Mouse (Mus musculus) frontal cortex, postnatal 10 days (tissue): ENCODE measurements around the gene Nup107.
"Not testable (repeated sequence)": the region's sequence is repeated elsewhere in the genome, so short reads cannot be mapped to it uniquely, and the experiment has no call there.

Source experiments
- DNase-seq, 2 experiments: peaks; one replicate each; pipeline ENCODE4 v3.0.0; 2022; ENCODE audit warnings: low spot score in 2 of 2, mixed read lengths in 1 of 2

The Nup107 gene

DNA sequence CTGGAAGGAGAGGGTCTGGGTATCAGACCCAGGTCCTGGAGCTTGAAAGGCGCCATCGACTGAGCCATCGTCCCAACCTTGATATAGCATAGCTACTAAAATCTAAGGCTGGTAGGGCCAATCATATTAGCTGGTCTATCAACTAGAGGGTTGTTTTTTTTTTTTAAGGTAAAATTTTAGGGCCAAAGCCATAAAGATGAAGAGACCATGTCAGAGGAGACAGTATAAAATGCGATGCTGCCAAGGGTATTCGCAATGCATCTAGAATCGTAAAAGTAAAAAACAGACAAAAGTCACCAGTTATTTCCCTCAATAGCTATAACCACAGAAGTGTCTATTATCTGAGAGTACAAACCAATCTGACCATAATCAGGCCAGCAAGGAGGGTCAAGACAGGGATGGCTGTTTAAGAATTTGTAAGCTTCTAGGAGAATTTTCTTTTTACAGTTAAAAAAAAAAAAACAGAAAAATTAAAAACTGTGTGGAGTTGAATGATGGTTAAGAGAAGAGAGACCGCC, 40.1 kb downstream of the Nup107 start:
- DNase-seq = no peak

DNA sequence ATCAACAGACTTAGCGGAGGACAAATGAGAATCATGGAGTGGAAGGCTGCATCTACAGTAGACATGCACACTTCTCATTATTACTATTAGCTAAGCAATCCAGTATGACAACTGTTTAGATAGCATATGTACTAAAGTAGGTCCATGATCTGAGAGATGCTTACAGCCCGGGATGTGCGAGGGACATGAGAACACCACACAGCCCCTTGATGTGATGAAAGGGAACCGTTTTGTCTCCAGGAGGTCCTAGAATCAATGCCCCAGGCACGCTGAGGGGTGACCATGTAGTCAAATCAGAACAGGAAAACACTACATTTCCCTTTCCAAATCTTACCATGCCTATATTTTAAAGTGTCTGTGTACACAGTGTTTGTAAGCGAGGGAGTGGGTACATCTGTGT, 40.8 kb downstream of the Nup107 start:
- DNase-seq = no peak

DNA sequence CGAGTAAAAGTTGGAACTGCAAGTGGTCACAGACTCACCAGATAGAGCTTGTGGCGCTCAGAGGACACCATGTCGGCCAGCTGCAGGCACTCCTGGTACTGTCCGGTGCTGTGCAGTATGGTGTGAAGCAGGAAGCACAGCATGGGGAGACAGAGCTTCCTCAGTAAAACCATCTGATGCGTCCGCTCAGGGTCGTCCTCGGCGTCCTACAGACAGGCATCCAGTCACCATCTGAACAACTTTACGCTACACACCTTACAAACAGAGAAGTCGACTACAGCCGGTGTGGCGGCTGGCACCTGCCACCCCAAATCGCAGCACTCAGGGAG, 41.3 kb downstream of the Nup107 start:
- DNase-seq = no peak

DNA sequence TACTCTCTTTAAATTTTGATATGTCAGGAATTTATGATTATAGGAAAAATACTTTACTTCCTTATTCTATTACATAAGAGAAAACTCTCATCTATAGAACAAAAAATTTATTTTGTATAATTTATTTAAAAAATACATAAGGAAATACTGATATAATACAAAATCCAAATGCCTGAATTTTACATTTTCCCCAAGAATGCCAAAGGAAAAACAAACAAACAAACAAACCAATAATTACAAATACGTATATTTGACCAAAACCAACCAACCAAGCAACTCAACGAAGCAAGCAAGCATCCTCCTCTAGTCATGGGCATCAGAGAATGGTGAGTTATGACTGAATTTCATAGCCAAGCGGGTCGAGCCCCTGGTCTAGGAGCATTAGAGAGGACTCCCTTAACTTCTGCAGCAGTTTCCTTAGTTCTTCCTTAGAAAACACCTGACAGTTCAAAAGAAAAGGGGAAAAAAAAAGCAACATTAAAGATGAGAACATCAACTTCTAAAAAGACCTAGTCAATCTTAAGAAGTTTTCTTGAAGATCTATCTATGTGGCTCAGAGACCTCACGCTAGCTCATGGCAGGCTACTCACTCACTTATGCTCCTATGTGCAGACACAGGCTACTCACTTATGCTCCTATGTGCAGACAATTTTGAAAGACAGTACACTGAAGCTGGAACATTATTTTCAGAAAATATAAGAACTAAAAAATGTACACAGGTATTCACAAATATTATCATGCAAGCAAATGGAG, 41.8 kb downstream of the Nup107 start:
- no peak for DNase-seq

DNA sequence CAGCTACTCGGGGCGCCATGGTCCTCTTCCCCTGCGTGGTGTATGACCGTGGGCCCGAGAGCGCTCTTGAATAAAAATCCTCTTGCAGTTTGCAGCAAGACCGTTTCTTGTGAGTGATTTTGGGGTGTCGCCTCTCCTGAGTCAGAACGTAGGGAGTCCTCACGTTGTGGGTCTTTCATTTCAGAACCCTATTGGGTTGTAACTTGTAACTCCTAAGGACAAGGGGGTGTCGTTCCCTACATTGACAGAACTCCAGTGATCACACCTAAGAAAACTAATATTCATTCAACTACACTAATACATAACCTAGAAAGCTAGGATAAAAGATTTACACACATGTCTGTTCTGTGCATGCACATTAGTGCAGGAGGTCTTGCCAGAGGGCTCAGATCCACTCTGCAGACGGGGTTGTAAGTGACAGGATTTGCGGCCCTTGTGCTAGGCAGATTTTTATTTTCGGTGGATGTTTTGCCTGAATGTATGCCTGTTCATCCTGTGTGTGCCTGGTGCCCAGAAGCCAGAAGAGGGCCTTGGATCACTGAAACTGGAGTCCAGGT, 42.6 kb downstream of the Nup107 start:
- no peak for DNase-seq

DNA sequence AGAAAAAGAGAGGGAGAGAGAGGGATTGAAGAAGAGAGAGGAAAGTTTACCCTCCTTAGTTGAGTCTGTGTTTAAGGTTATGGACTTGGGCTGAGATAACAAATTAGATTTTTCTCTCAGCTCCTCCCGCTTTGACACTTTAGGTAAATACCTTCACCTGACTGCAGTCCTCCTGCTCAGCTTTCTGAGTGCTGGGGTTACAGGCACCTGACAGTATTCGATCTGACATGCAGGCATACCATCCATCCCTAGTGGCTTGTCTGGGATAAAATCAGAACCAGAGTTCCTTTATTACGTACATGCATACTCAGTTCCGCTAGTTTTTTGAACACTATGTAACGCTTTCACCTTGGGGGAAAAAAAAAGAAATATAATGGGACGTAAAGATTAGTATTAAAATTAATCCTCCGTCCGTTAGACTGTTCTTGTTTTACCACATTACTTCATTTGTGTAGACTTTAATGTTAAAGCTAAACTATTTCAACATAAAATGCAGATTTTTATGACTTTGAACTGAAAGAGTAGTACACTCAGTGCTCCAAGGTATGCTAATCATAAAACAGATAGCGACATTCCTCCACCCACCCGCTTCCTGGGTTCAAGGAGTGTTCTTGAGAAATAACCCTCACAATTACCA, 43.3 kb downstream of the Nup107 start:
- no peak for DNase-seq

DNA sequence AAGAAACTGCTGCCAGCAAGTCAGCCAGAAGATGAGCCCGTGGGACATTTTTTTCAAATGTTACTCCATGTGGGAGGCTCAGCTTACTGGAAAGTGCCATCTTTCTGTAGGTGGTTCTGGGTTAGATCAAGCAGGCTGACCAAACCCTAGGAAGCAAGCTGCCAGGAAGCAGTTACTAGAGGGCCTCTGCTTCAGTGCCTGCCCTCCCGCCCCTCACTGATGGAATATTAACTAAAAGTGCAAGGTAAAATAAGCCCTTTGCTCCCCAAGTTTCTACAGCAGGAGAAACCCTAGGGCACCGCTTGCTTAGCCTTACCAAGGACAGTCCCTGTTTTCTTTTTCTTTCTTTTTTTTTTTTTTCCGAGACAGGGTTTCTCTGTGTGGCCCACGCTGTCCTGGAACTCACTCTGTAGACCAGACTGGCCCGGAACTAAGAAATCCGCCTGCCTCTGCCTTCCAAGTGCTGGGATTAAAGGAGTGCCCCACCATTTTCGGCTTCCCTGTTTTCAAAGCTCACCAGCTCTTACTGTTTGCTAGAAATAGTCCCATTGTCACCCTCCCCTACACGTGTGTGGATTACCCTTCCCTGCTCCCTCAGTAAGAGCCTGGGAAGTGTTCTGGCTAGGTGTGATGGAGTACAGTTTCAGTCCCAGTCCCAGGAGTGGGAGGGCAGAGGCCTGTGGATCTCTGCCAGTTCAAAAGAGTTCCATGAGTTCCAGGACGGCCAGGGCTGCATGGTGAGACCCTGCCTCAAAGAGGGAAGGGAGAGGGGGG, 44.0 kb downstream of the Nup107 start:
- no peak for DNase-seq

DNA sequence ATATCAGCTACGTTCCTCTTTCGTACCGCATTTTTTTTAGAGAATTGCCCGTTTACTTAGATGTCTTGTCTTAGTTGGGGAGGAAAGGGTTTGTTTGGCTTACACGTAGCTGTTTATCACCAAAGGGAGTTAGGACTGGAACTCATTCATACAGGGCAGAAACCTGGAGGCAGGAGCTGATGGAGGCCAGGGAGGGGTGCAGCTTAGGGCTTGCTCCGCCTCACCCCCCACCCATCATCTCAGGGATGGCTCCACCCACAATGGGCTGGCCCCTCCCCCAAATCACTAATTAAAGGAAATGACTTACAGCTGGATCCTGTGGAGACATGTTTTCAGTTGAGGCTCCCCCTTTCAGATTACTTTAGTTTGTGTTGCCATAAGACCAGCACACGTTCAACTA, 44.8 kb downstream of the Nup107 start:
- DNase-seq = no peak

DNA sequence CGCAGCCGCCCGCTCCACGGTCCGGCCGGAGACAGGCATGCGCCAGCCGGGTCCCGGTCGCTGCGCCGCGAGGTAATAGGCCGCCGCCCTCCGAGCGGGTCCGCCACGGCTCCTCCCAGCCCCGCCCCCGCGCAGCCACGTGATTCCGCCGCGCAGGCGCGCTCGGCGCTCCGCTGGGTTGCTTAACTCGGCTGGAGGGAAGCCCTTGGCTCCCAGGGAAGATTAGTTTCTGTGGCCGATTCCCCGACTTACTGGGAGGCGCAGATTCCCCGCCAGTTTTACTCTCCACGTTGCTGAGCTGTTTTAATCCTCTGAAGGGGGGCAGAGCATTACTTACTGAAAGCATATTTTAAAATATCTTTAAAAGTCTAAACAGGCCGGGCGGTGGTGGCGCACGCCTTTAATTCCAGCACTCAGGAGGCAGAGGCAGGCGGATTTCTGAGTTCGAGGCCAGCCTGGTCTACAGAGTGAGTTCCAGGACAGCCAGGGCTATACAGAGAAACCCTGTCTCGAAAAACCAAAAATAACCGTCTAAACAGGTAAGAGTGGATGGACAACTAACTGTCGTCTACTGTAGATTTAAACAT, 46.1 kb downstream of the Nup107 start, which contains the start of gene Slc35e3:
TSS of gene Slc35e3 (minus strand) at position 69 of the 587 bp plus-strand sequence.
- peak; percentile 85 to 93 for DNase-seq

DNA sequence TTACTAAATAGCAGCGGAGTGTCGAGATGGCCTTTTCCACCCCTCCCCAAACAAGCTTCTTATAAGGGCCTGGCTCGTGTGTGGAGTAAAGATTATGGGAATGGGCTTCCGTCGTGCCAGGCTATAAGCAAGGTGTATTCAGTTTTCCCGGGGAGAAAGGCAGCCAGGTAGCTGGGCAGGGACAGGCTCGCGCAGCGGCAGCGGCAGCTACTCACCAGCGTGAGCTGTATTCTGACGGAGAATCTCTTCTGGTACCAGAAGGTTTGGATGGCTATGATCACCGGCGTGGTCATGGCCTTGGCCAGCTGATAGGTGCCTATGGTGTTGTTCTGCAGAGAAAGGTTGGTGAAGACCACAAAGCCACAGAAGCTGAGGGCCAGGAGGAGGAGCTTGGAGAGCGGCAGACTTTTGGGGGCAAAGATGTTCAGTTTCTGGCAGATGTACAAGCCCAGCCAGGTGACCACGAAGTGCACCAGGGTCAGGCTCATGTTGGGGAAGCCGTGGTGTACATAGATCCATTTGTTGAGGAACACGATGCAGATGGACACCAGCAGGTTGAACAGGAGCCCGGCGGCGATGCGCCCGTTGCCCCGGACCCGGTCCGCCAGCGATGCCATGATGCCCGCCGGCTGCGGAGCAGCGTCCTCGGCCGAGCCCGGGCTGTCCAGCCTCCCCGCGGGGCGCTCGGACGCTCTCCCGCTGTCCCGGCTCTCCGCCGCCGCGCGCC, 46.8 kb downstream of the Nup107 start:
- DNase-seq = not testable (repeated sequence)

DNA sequence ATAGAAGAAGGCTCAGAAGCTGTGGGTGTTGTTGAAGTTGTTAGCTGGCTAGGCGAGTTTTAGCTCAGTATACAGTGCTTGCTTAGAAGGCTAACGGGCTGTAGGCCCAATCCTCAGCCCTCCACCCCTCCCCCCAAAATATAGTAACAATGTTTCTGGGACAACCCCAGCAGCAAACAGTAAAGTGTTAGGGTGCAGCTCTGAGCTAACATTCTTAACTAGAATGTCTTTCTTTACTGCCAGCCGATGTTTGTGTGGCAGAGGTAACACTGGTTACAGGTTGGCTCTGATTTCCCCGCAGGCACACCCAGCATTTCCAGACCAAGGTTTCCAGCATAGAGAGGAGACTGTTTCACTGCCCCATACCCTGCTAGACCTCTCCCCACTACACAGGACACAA, 48.6 kb downstream of the Nup107 start:
- DNase-seq = no peak

DNA sequence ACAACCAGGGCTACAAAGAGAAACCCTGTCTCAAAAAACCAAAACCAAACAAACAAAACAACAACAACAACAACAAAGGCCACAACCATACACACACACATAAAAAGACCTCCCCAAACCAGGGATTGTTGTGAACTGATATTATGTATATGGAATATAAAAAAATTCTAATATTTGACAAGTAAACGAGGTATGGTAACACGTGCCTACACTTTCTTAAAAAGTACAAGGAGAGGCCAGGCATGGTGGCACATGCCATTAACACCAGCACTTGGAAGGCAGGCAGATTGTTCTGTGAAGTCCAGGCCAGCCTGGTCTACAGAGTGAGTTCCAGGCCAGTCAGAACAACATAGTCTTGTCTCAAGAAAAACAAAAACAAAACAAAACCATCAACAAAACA, 49.3 kb downstream of the Nup107 start:
- no peak for DNase-seq

DNA sequence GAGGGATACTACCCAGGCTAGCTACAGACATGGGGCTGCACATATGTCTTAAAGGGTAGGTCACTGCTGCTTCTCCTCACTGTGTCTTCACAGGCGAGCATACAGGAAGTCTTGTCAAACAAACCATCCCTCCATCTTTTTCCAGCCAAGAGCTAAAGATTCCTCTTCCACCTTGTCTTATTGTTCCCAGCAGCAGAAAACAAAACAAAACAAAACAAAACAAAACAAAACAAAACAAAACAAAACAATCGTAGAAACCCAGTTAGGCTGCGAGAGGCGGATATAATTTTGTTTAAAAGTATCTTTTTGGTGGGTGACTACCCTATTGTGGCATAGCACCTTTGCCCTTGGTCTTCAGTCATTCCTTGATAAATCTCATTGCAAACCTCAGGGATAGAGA, 49.9 kb downstream of the Nup107 start:
- no peak for DNase-seq

DNA sequence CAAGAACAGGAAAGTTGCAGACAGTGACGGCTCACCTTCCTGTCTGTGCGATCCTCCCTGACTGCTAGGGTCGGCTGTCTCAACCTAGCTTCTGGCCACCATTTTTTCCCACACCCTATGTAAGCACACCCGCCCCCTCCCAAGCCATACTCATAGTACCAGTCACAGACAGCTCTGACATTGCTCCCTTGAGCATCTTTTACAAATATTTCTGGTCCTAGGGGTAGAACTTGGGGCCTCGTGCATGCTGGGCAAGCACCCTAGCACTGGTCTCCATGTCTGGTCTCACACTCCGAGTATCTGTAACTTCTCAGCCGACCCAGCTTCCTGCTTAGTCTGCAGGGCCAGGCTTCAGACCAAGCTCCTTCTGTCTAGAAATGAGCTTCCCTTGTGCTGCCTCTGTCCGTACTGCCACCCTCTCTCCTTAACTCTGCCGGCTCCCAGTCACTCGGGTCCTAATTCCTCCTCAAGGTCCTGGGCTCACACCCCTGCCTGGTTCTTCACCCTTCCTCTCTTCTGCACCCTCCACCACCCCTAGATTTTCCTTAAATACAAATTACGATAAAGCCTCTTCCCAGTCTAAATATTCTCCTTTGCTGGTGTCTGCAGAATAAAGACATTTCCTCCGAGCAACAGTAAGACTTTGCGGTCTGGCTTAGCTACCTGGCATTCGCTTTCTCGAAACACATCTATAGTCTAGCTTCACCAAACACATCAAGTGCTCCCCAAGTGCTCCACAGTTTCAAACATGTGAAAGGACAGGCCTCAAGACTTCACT, 50.6 kb downstream of the Nup107 start:
- no peak for DNase-seq

DNA sequence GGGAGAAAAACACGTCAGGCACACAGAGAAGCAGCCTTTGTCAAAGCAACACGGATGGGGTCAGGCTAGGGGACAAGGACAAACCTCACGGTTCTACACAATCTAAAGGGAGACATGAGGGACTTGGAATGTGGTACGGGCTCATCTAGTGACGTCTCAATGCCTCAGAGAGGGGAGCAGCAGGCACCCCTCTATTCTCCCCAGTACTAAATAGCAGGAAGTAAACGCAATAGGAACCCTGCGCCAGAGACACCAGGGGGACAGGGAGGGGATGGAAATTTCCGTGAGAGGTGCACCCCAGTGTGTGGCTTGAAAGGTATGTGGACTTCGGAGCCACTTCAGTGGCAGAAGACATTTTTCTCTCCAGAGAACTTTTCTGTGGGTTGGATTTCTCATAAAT, 51.6 kb downstream of the Nup107 start:
- DNase-seq = no peak

DNA sequence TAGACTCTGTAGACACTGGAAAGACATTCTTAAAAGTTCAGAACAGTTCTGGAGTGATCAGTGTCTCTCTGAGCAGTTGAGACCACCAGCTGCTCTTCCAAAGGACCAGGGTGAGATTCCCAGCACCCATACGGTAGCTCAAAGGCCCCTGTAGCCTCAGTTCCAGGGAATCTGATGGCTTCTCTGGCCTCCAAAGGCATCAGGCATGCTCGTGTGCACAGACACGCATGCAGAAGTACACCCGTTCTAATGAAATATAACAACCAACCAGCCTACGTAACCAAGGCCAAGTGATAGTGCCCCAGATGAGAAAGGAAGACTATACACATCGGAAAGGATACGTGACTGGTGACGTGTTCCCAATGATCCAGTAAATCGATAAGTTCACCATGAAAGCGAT, 52.3 kb downstream of the Nup107 start:
- DNase-seq = no peak

DNA sequence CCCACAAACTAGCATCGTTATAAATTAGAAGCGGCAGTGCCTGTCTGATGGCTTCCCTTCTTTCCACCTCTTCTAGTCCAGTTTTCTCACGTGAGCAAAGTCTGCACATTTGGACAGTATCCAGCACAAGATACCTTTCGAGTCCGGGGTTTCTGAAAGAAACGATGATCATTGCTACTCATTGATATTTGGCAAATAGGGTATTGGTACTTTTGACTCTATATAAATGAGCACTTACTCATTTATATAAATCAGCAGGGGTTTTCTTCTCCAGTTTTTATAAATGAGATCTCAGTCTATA, 52.9 kb downstream of the Nup107 start:
- DNase-seq = no peak

DNA sequence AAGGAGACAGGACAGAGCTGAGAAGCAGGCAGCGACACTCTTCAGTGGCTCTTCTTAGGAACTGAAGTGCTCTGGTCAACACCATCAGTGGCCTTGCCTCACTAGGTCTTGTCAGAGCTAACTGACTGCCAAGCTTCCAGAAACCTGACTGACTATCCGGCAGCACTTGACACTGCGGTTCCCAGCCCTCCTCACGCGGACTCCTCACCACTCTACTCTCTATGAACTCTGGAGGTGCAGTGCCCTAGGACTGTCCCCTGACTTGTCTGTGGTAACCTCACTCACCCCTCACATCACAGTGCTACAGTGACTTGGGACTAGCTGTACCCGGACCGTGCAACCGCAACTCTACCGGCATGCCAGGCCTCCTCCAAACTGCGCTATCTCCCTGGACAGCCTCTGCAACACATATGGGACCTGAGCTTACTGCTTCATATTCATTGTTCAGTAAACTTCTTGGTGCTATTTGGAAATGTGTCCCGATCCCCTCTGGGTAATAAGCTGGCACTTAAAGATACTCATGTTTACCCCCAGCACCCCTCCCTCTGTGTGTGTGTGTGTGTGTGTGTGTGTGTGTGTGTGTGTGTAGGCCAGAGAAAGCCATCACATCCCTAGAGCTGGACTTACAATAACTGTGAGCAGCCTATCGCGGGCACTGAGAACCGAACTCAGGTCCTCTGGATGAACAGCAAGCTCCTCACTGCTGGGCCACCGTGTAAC, 53.4 kb downstream of the Nup107 start:
- DNase-seq = no peak

DNA sequence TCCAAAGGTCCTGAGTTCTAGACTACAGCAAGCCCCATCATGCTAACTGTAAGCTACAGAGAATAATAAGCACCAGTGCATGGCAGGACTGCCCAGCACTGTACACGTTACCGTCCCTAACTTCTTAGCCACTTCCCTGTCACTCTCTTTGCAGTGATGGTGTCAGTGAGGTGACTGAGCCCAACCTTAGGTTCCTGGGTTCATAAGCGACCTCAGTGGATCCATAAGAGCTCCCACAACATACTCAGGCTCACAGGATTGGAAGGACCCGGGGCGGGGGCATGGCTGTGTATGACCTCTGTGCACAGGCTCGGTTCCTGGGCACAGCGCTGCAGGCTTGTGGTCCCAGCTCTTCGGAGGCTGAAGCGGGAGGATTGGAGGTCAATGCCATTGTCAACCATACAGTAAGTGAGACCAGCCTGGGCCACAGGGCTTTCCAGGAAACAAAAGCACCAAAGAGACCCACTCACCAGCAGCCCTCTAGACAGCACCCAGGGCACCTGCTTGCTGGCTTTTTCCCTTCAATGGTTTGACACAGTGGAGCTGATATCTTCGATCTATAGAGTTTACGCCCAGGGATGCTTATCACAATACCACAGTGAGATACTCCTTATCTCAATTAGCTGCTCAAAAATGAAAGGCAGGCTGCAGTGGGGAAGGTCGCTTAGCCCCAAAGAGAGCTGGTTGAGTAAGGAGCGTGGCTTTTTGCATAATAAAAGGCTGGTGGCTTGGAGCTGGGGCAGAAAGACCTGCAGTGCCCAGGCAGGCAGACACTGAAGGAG, 54.2 kb downstream of the Nup107 start:
- DNase-seq = no peak
